Mouse (Mus musculus): ENCODE data around the gene Csrnp1.
"Not testable (repeated sequence)": the region's sequence is repeated elsewhere in the genome, so short reads cannot be mapped to it uniquely, and the experiment has no call there.

Csrnp1 gene

GRCm38 (mm10) chr9:119984536-119985011 is at the start of gene Csrnp1:
Gene Csrnp1, minus strand, starts transcription at chr9:119984658.
- DNase-seq (ENCODE audit: low spot score in 2 of 2), result no peak

DNA sequence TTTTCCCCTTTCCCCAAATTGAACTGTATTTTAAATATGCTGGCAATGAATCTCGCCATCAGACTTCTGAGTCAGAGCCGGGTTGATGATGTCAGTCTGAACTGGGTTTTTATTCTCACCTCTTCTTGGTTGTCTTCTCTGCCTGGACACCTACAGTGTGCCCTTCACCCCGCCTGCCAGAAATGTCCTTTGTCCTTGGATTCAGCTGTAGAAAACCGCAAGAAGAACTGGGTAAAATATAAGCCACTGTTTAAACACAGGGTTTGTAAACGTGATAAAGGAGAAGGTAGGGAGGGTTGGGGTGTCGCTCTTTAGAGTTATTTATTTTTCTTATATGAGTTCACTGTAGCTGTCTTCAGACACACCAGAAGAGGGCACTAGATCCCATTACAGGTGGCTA is 48.3 kb upstream of the Csrnp1 start:
- DNase-seq (ENCODE audit: low spot score in 2 of 2), result no peak

DNA sequence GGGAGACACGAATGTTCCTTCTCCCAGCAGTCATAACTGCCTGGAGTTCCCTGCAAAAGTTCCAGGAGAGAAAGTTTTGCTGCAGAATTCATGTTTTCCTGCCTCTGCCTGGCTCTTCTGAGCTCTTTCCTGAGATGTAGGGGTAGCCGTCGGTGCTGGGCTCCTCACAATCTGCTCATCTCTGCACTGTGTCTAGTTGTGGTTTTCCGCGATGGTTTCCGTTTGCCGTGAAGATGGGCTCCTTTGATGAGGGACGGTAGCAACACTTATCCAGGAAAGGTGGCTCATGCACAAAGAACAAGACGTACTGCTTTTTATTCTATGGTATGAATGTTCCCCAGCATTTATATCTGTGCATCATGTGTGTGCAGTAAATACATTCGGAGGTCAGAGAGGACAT is 46.0 kb upstream of the Csrnp1 start:
- DNase-seq (ENCODE audit: low spot score in 2 of 2), result no peak

DNA sequence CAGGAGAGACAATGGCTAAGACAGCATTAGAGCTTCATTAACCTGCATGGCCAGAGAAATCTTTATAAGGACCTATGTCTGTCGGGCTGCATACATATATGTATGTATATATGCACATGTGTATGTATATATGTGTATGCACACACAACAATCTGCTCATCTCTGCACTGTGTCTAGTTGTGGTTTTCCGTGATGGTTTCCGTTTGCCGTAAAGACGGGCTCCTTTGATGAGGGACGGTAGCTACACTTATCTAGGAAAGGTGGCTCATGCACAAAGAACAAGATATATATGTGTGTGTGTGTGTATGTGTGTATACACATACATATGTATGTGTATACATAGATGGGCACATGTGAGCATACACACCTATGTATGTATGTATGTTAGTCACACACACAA is 45.4 kb upstream of the Csrnp1 start:
- no peak for DNase-seq (ENCODE audit: low spot score in 2 of 2)

DNA sequence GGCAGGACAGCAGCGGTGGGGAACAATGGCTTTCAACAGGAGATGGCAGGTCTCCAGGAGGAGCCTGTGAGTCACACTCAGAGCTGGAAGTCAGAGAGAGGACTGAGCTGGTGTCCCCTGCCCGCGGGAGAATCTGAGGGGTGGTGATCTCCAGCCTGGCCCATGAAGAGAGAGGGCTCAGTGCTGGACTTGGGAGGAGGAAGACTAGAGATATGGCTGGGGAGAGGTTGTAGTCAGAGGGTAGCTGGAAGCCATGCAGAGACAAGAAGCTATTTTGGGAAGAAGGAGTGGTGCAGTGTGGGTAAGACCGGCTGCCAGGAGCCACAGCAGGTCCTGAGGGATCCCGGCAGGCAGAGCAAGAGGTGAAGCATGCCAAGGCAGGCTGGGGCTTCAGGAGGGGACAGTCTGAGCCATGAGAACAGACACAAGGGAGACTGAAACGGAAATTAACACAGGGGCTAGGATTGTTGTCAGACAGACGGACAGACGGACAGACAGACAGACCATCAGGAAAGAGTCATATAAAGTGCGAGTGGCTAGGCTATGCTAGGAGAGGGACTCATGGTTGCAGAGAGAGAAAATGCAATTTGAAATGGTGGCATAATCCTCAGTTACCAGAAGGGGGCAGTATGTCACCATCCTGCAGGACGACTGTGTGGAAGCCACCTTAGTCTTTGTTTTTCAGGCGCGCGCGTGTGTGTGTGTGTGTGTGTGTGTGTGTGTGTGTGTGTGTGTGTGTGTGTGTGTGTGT is 43.1 kb upstream of the Csrnp1 start:
- DNase-seq (ENCODE audit: low spot score in 2 of 2), result peak; percentile 37 to 56

- no peak for DNase-seq (ENCODE audit: low spot score in 2 of 2)
Observed at GRCm38 (mm10) chr9:120024625-120025024, 40.2 kb upstream of the Csrnp1 start.

GRCm38 (mm10) chr9:120024171-120024570 is 39.7 kb upstream of the Csrnp1 start:
- peak in 1 of 2 experiments; percentile 46 for DNase-seq (ENCODE audit: low spot score in 2 of 2)

- peak; percentile 34 to 41 for DNase-seq (ENCODE audit: low spot score in 2 of 2)
Observed at GRCm38 (mm10) chr9:120023086-120023811, 38.8 kb upstream of the Csrnp1 start, which contains the start of gene Xirp1. Gene Xirp1, minus strand, starts transcription at chr9:120023598.

DNA sequence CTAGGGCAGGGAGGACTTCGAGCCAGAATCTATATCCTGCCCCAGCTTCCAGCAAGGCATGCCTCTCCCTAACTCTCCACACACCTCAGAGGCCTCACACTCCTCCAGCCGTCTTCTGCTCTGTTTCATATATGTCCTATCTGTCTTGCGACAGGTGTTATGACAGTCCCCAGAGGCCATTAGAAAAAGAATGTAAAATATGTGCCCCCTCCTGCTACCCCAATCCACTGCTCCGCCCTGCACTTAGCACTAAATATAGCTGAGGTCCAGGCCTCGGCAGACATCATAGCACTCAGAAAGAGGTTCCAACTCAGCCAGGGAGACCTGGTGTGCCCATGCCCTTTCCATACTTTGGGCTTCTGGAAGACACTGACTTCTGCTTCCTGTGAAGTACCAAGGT is 36.7 kb upstream of the Csrnp1 start:
- DNase-seq (ENCODE audit: low spot score in 2 of 2), result no peak

- peak; percentile 55 to 72 for DNase-seq (ENCODE audit: low spot score in 2 of 2)
Observed at GRCm38 (mm10) chr9:120020285-120020890, 35.9 kb upstream of the Csrnp1 start.

DNA sequence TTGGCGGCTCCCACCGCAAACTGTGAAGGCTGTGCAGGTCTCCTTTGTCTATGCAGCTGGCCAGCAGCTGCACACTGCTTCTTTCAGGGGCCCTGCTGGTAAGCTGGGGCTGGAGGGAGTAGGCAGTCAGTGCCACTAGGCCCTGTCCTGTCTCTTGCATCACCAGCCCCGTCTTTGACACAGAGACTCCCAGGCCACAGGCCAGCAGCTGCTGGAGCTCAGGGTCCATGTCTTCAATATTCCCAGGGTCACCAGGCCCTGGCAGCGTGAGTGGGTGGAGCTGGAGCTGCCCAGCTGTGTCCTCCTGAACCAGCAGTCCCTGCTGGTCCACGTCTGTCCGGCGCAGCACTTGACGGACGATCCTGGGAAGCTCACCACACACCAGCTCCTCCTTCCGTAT is 32.5 kb upstream of the Csrnp1 start:
- no peak for DNase-seq (ENCODE audit: low spot score in 2 of 2)

GRCm38 (mm10) chr9:120014828-120015227 is 30.4 kb upstream of the Csrnp1 start:
- no peak for DNase-seq (ENCODE audit: low spot score in 2 of 2)

- no peak for DNase-seq (ENCODE audit: low spot score in 2 of 2)
Observed at GRCm38 (mm10) chr9:120013251-120013820, 28.9 kb upstream of the Csrnp1 start.

DNA sequence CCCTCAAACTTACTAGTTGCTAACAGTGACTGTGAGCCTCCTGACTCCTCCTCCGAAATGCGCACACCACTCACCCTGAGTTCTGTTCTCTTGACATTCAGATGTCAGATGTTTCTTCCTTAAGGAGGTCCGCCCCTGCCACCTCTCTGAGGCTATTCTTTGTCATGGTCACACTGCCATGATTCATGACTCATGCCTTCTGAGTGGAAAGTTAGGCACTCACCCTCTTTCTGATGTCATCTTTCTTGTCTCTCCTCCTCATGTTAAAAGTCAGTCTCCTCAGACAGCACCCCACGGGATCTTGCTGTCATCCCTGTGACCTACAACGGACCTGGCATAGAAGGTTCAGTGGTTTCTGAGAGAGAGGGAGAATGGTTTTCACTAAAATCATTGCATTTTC is 28.3 kb upstream of the Csrnp1 start:
- no peak for DNase-seq (ENCODE audit: low spot score in 2 of 2)

DNA sequence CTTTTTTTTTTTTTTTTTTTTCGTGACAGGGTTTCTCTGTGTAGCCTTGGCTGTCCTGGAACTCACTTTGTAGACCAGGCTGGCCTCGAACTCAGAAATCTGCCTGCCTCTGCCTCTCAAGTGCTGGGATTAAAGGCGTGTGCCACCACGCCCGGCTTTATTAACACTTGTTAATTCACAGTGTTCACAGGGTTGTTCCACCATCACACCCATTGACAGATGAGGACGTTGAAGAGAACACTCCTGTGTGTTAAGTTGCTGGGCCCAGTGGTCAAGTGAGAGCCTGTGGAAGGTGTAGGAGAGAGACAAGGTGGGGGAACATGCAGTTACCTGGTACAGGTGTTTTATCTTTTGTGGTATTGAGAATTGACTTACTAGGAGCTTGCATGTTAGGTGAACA is 27.7 kb upstream of the Csrnp1 start:
- DNase-seq (ENCODE audit: low spot score in 2 of 2), result not testable (repeated sequence)

- DNase-seq (ENCODE audit: low spot score in 2 of 2), result peak; percentile 50 to 68
Observed at GRCm38 (mm10) chr9:120011533-120011932, 27.1 kb upstream of the Csrnp1 start.

GRCm38 (mm10) chr9:120010781-120011511 is 26.5 kb upstream of the Csrnp1 start:
- peak; percentile 86 to 95 for DNase-seq (ENCODE audit: low spot score in 2 of 2)

DNA sequence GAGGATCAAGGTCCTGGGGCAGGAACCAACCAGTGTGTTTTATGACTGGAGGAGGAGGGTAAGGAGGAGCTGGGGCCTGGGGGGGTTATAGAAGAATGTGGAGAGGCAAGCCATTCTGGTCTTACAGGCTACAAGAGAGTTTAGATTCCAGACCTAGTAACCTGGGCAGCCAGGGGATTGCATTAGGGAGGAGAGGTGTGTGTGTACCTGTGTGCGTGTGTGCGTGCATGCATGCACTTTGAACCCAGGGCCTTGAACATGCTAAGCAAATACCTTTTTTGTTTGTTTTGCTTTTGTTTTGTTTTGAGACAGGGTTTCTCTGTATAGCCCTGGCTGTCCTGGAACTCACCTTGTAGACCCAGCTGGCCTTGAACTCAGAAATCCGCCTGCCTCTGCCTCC is 25.4 kb upstream of the Csrnp1 start:
- no peak for DNase-seq (ENCODE audit: low spot score in 2 of 2)

DNA sequence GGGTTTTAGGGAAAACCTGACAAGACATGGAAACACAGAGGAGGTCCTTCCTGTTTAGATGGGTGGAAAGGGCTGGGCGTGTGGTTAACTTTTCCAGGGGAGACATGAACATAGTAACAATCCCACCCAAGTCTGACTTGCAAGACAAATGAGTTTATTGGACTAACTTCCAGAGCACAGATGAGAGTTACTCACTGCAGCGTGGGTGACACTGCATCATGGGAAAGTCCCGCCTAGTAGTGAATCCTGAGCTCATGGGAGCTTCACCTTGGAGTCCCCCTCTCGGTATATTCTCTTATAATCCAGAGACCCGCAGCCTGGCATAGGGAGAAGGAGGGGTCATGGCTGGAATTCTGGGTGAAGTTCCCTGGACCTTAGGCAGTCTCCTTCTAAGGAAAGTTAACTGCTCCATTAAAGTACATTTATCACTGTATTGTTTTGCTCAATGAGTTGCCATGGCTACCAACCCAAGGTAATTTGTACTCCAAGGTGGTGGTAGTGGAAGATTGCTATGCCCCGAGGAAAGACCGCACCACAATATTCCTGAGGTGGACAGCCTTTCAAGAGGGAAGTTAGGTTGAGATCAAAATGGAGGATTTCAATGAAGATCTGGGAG is 24.9 kb upstream of the Csrnp1 start:
- DNase-seq (ENCODE audit: low spot score in 2 of 2), result no peak

GRCm38 (mm10) chr9:120007833-120008232 is 23.4 kb upstream of the Csrnp1 start:
- DNase-seq (ENCODE audit: low spot score in 2 of 2), result no peak

DNA sequence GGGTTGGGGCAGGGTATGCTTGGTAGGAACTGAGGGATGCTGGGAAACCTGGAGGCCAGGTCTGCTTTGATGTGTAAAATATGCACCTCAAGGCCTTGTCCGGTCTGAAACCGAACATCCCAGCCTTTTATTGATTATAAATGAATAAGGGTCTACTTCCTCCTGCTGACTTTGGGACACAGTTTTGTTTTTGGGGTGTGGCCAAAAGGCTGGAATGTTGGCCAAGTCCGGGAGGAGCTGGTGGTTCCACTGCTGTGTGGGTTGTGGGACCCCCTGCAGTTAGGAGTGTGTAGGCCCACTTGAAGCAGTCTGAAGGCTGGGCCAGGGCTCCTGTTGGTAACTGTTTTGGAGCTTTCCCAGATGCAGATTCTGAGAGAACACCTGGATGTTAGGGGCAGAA is 21.5 kb upstream of the Csrnp1 start:
- no peak for DNase-seq (ENCODE audit: low spot score in 2 of 2)

Measured in natural killer cell, adult 2 months (primary cell).